Mouse (Mus musculus) MN1 (cell line): Measurements from ENCODE around the gene Mrgprh.

Experiments used
- DNase-seq: peaks from one replicate; pipeline ENCODE4 v3.0.0-alpha.2; 2016; ENCODE audit warnings: low spot score

Gene Mrgprh

DNA sequence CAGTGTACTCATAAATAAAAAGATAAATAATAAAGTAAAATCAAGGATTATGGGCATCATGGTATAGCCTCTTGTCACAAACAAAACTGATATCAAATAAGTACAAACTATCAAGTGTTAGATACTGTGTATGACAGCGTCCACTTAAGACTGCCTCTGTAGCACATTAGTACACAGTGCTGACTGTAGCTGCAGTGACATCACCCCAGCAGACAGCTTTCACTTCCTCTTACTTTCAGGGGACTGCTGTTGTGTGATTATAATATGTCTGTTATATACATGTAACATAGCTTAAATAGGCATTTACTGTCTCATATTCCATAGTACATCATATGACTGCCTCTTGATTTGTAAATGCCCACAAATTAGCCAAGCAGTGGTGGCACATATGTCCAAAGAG, 45.2 kb downstream of the Mrgprh start:
- no peak for DNase-seq

DNA sequence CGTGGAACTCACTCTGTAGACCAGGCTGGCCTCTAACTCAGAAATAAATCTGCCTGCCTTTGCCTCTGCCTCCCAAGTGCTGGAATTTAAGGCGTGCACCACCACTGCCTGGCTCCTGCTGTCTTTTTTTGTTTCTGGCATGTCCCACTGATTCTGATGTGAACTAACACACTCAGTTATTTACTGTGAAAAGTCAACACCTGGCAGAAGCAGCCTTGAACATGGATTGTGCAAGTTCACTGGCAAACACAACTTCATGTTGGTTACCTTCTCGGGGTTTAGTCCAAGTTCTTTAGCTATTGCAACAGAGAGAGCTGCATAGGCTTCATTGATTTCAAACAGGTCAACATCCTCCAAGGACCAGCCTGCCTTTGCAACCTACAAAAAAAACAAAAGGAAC, 49.2 kb downstream of the Mrgprh start:
- no peak for DNase-seq

DNA sequence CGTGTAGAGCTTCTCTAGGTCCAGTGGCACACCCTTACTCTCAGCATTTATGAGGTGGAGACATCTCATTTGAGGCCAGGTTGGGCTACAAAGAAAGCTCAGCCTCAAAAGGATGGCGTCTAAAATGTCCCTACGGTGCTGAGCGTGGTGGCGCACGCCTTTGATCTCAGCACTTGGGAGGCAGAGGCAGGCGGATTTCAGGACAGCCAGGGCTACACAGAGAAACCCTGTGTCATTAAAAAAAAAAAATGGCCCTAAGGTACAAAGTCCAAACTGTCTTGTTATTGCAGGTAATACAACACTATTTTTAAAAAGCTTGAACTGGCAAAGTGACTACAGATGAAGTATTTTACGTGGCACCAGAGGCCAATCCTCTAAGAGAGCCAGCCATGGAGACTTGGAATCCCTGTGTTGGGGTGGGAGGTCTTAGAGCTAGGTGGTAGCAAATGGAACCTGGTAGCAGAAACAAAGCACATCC, 49.9 kb downstream of the Mrgprh start:
- no peak for DNase-seq
